Mouse (Mus musculus): ENCODE measurements around the gene Med25.

DNA sequence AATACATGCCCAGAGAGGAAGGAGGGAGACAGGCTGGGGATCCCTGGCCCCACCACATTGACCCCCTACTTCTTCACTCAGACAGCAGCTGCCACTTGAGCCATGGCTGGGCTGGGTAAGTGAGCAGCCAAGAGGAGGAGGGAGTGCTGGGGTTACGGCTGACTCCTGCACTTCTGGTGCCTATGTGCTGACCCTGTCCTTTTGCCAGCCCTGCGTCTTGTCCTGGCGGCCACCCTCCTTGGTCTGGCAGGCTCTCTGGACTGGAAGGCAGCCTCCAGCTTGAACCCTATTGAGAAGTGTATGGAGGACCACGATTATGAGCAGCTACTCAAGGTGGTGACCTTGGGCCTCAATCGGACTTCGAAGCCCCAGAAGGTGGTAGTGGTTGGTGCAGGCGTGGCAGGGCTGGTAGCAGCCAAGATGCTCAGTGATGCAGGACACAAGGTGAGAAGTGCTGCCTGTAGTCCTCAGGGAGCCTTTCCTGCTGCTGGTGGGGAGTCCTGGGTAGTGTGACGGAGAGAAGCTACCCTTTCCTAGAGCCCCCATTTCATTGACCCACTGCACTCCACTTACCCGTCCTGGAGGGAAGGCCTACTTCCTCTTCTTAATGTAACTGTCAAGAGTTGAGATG, 56.0 kb downstream of the Med25 start:
- TF ChIP-seq POLR2A (IDR thresholded peaks at IDR 0.05; ENCODE audit: borderline replicate concordance, control insufficient read depth, low read depth, low read length) (no peak), CTCF (IDR thresholded peaks at IDR 0.05; ENCODE audit: control insufficient read depth, insufficient read depth, low read length) (no peak)

Measured in bone marrow, adult 2 months (tissue).